Mouse (Mus musculus) MEL (cell line): Measurements from ENCODE around the gene Epyc. TPM values are rescaled to one million over a fixed set of nuclear protein-coding genes. Genes with fewer than 3 reads are reported as not detected.
"Not testable (repeated sequence)": the region's sequence is repeated elsewhere in the genome, so short reads cannot be mapped to it uniquely, and the experiment has no call there.

Experiments
- DNase-seq: peaks from one replicate; pipeline ENCODE4 v3.0.0; 2011; ENCODE audit warnings: low read depth, low spot score
- H3K27ac ChIP-seq: 2 replicates; pipeline ENCODE4 v1.5.1; 2012; ENCODE audit warnings: low read depth, mild to moderate bottlenecking, control low read depth, low read length, moderate library complexity; ENCODE audit not compliant: control insufficient read depth
- H3K27me3 ChIP-seq, 2 experiments: fragments of 150-350 bp in 1 of 2; sonication (generic) in 1 of 2; 2 replicates each; pipeline ENCODE4 v1.6.1; 2012; ENCODE audit warnings: low read length in 2 of 2, mild to moderate bottlenecking in 2 of 2, improper control_type of control experiment in 1 of 2, moderate library complexity in 1 of 2; ENCODE audit not compliant: insufficient read depth in 2 of 2, control insufficient read depth in 1 of 2
- H3K36me3 ChIP-seq, 2 experiments: 2 replicates each; pipeline ENCODE4 v1.6.1; 2012 to 2014; ENCODE audit warnings: low read length in 2 of 2, improper control_type of control experiment in 1 of 2, inconsistent platforms in 1 of 2, mild to moderate bottlenecking in 1 of 2; ENCODE audit not compliant: insufficient read depth in 2 of 2, control insufficient read depth in 1 of 2
- H3K4me1 ChIP-seq, 2 experiments: fragments of 150-350 bp in 1 of 2; sonication (generic) in 1 of 2; 2 replicates each; pipeline ENCODE4 v1.6.1; 2012; ENCODE audit warnings: low read length in 2 of 2, improper control_type of control experiment in 1 of 2, mild to moderate bottlenecking in 1 of 2; ENCODE audit not compliant: insufficient read depth in 2 of 2, control insufficient read depth in 1 of 2
- H3K4me3 ChIP-seq, 2 experiments: fragments of 150-350 bp in 1 of 2; sonication (generic) in 1 of 2; 2 replicates each; pipeline ENCODE4 v1.5.1; 2012; ENCODE audit warnings: low read depth in 2 of 2, low read length in 2 of 2, mild to moderate bottlenecking in 2 of 2, moderate library complexity in 2 of 2, control low read depth in 1 of 2, improper control_type of control experiment in 1 of 2; ENCODE audit not compliant: control insufficient read depth in 1 of 2, insufficient read depth in 1 of 2
- H3K79me2 ChIP-seq: 2 replicates; pipeline ENCODE4 v1.6.1; 2012; ENCODE audit warnings: mild to moderate bottlenecking, low read length, moderate library complexity; ENCODE audit not compliant: control insufficient read depth, poor library complexity, insufficient read depth
- H3K9ac ChIP-seq: 2 replicates; pipeline ENCODE4 v1.6.1; 2012; ENCODE audit warnings: low read depth, mild to moderate bottlenecking, control low read depth, low read length, moderate library complexity; ENCODE audit not compliant: control insufficient read depth, poor library complexity, severe bottlenecking
- H3K9me3 ChIP-seq: fragments of 150-350 bp; sonication (generic); replicated peaks from 2 replicates; pipeline ENCODE4 v1.6.1; 2012; ENCODE audit warnings: mild to moderate bottlenecking, low read length, improper control_type of control experiment, moderate library complexity; ENCODE audit not compliant: insufficient read depth
- MEF2A ChIP-seq: IDR thresholded peaks from 2 replicates; pipeline ENCODE4 v1.6.1; 2014; ENCODE audit warnings: low read depth, mild to moderate bottlenecking, inconsistent platforms, low read length, improper control_type of control experiment; ENCODE audit not compliant: poor library complexity, insufficient replicate concordance, severe bottlenecking; ENCODE audit errors: extremely low read depth
- NELFE ChIP-seq: IDR thresholded peaks from 2 replicates; pipeline ENCODE4 v1.6.1; 2011; ENCODE audit warnings: low read depth, low read length, improper control_type of control experiment
- ZMIZ1 ChIP-seq: IDR thresholded peaks from 2 replicates; pipeline ENCODE4 v1.6.1; 2012; ENCODE audit warnings: low read depth, mild to moderate bottlenecking, inconsistent platforms, low read length, improper control_type of control experiment, moderate library complexity
- polyA plus RNA-seq, 2 experiments: library from polyadenylated mRNA; stranded (reverse) in 1 of 2; unstranded in 1 of 2; fragments of >175 nt in 1 of 2; fragments of >200 nt in 1 of 2; gene quantifications; 2 replicates each; pipeline versions ENCODE4 v1.2.1 to v1.2.4; 2012; ENCODE audit warnings: low replicate concordance in 2 of 2, low read depth in 1 of 2; ENCODE audit not compliant: insufficient read length in 2 of 2, insufficient read depth in 1 of 2, missing spikeins in 1 of 2
- total RNA-seq: library from RNA; depleted of rRNA; stranded (reverse); fragments of 300-350 nt; gene quantifications from 2 replicates; pipeline ENCODE4 v1.2.3, GENCODE M21; 2012; rRNA removed

The Epyc gene
- total and polyA plus RNA-seq, 3 experiments, result not detected

- Histone ChIP-seq H3K27ac (no peak overlapping the region), H3K27me3 (no peaks in the 10 kb centered on the region), H3K9me3 (no peaks in the 10 kb centered on the region), H3K4me1 (no peaks in the 10 kb centered on the region), H3K36me3 (no peaks in the 10 kb centered on the region), H3K79me2 (no peaks in the 10 kb centered on the region), H3K9ac (no peak overlapping the region), H3K4me3 (no peak overlapping the region)
- TF ChIP-seq MEF2A, result no peak
- no peak for TF ChIP-seq ZMIZ1
- no peak for TF ChIP-seq NELFE
- no peak for DNase-seq
These were observed 82.1 kb downstream of the Epyc start for GRCm38 (mm10) chr10:97725929-97726328.

- not testable (repeated sequence) for H3K27me3 ChIP-seq, DNase-seq, H3K9ac ChIP-seq, H3K9me3 ChIP-seq, H3K36me3 ChIP-seq, H3K27ac ChIP-seq, H3K79me2 ChIP-seq, H3K4me3 ChIP-seq, H3K4me1 ChIP-seq
These were observed 82.8 kb downstream of the Epyc start, which contains the start of gene C030005K15Rik for GRCm38 (mm10) chr10:97726655-97727054. TSS of gene C030005K15Rik (minus strand) at chr10:97726755.

Other genes with a start within 250 kb of the Epyc start
- not detected in 2 replicates for gene Dcn, start 164.5 kb upstream of the Epyc start, total RNA-seq
- gene Dcn, start 164.5 kb upstream of the Epyc start, polyA plus RNA-seq, result not detected
- gene Lum, start 78.9 kb upstream of the Epyc start, total RNA-seq, result not detected in 2 replicates
- not detected for gene Lum, start 78.9 kb upstream of the Epyc start, polyA plus RNA-seq
- gene Kera, start 37.2 kb upstream of the Epyc start, total RNA-seq, result not detected in 2 replicates
- not detected for gene Kera, start 37.2 kb upstream of the Epyc start, polyA plus RNA-seq
- gene Ccer1, start 49.0 kb downstream of the Epyc start, total RNA-seq, result not detected in 2 replicates
- not detected for gene Ccer1, start 49.0 kb downstream of the Epyc start, polyA plus RNA-seq
- gene C030005K15Rik, start 82.7 kb downstream of the Epyc start, total RNA-seq, result not detected in 2 replicates
- not detected for gene C030005K15Rik, start 82.7 kb downstream of the Epyc start, polyA plus RNA-seq